Mouse (Mus musculus) natural killer cell, adult 2 months (primary cell): ENCODE measurements around the gene Wfdc18.
A peak's percentile ranks its signal among the peaks of the same experiment; 100 is the strongest.

Experiments used
- DNase-seq, 2 experiments: peaks; one replicate each; pipeline ENCODE4 v3.0.0; 2022; ENCODE audit warnings: low spot score in 2 of 2

Gene Wfdc18

GRCm38 (mm10) chr11:83708715-83709114, at the start of gene Wfdc18:
Gene Wfdc18, plus strand, starts transcription at chr11:83709015.
- no peak for DNase-seq

GRCm38 (mm10) chr11:83662204-83662603, 46.6 kb upstream of the Wfdc18 start, which contains the start of gene Ccl4:
Gene Ccl4, plus strand, starts transcription at chr11:83662584.
- peak; percentile 82 to 91 for DNase-seq

GRCm38 (mm10) chr11:83663532-83663931, 45.3 kb upstream of the Wfdc18 start:
- DNase-seq, result no peak

- no peak for DNase-seq
Observed at GRCm38 (mm10) chr11:83671743-83672142, 37.1 kb upstream of the Wfdc18 start.

GRCm38 (mm10) chr11:83675665-83676064, 33.1 kb upstream of the Wfdc18 start:
- no peak for DNase-seq

GRCm38 (mm10) chr11:83689918-83690317, 18.9 kb upstream of the Wfdc18 start:
- DNase-seq, result no peak

- DNase-seq, result no peak
Observed at GRCm38 (mm10) chr11:83692008-83692407, 16.8 kb upstream of the Wfdc18 start.

DNA sequence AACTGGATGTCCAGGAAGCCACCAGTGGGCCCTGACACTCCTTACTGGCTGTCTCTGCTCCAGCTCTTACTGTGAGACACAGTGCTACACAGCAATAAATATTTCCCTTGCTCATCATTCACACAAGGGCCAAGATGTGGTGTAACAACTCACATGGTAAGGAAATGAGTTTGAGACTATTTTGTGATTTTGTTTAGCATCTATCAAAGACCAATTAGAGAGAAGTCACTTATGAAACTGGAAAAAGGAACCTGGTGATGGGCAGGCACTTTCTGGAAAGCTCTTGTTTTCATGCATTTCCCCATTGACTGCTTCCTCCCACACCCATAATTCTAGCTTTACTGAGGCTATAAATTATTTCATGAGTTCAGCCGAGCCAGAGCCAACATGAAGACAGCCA, 5.1 kb upstream of the Wfdc18 start, which contains the start of gene Wfdc17:
Wfdc17 (plus strand) TSS at position 287 of the 400 bp plus-strand sequence.
- DNase-seq, result no peak

- DNase-seq, result no peak
Observed at GRCm38 (mm10) chr11:83709683-83710082, 868 bp downstream of the Wfdc18 start.

DNA sequence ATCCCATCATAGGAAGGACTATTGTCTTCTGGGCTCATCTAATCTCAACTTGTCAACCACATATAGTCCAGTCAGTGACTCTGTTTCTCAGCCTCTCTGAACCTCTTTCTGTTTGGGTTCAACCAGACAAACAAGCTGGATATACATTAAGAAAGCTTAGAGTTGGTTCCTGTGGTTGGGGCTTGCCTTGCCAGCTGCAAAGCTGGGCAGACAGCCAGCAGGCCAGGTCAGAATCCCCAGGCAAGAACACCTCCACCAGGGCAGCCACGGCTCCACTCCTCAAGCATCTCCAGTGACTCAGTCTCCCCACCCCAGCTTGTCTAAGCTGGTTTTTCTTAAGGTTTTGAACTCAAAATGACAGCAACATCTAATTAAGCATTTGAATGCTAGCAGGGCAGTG, 3.9 kb downstream of the Wfdc18 start:
- DNase-seq, result no peak

DNA sequence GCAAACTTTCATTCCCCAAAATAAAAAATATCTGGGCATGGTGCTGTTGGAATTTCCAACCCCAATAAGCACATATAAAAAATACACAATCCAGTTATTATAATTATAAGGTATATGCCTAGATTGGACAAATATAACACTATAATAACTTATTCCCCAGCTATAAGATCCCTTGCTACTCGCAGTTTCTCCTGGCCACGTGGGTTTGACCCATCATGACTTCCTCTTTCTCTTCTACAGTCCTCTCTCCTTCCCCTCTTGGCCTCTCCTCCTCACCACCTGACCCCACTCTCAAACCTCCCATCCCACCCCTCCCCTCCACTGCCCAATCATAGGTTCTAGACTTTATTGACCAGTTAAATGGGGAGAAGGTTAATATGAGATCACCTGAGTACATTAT, 5.1 kb downstream of the Wfdc18 start:
- DNase-seq, result no peak

GRCm38 (mm10) chr11:83717042-83717665, 8.3 kb downstream of the Wfdc18 start:
- no peak for DNase-seq

- no peak for DNase-seq
Observed at GRCm38 (mm10) chr11:83720766-83721165, 12.0 kb downstream of the Wfdc18 start.

- DNase-seq, result peak; percentile 30 to 43
Observed at GRCm38 (mm10) chr11:83728757-83729432, 20.1 kb downstream of the Wfdc18 start.

- DNase-seq, result no peak
Observed at GRCm38 (mm10) chr11:83731116-83731515, 22.3 kb downstream of the Wfdc18 start.

DNA sequence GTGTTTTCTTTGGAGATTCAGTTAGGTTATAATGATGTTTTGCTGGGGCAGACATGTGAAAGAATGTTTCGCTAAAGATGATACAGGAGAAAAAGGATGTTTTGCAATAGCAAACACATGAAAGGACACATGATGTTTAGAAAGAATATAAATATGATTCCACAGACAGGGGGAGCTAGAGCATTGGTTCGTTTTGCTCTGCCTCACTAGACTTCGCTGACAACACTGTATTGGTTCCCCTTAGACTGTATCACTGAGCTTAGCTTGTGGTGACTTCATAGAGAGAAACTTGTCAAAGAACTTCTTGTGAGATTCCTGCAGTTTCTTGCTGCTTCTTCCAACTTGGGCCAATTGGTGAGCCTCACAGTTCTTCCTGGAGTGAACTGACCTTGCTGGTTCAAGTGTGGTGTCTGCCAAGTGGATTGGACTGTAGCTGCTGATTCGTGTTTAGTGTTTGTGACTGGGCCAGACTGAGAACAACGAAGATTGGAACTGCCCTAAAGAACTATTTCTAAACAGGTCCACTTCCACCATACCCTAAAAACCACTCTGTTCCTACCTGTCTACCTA, 24.3 kb downstream of the Wfdc18 start:
- no peak for DNase-seq

DNA sequence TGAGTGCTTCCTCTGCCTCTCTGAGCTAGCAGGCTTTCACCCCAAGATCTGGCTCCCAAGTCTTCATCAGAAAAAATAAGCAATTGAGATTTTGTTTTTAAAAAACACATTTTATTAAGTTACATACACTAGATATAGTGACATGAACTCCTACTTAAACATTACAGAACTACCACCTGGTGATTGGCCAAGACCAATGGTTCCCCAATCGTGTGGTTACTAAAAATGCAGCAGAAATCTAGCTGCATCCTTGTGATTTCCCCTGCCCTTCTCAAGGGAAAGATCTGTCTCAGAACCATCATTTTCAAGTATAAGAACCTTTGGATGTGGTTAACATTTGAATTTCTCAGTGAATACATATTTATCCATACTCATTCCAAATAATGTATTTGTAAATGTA, 25.4 kb downstream of the Wfdc18 start:
- DNase-seq, result no peak

- no peak for DNase-seq
Observed at GRCm38 (mm10) chr11:83735881-83736280, 27.1 kb downstream of the Wfdc18 start.

- peak; percentile 27 to 72 for DNase-seq
Observed at GRCm38 (mm10) chr11:83737109-83737558, 28.3 kb downstream of the Wfdc18 start.

DNA sequence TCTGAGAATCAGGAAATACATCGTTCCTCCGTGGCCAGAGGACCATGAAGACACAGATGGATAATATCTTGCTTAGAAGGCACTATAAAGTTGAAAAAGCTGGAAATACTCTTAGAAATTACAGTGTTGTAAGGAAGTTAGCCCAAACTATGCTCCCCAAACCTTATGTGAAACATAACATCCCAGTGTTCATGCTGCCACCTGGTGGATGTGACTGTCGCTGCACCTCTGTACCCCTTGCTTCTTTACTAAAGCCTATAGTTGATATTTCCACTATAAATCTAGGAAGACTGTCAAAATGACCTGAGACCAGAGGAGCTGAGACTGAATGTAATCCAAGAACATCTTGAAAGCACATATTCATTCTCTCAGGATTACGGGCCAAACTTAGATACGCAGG, 30.4 kb downstream of the Wfdc18 start:
- peak; percentile 73 to 80 for DNase-seq

DNA sequence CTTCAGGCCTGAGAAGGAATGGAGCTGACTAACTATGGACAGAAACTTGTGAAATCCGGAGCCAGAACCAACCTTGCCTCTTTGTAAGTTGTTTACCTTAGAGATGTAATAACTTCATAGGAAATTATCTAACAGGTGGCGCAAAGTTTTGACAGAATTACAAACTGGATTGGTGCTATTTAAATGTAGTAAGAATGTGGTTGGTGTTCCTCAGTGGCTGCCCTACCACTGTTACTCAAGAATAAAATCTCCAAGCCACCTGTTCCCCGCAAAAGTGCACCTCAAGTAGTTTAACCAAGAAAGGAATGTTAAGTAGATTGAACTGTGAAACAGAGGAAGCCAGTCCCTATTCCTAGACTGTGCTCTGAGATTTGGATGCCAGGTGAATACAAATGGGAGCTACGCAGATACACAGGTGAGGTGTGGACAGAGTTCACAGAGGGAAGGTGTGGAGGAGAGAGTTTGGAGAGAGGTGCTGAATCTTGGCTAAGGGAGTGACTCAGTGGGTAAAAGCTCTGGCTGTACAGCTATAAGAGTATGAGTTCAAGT, 31.7 kb downstream of the Wfdc18 start:
- no peak for DNase-seq

DNA sequence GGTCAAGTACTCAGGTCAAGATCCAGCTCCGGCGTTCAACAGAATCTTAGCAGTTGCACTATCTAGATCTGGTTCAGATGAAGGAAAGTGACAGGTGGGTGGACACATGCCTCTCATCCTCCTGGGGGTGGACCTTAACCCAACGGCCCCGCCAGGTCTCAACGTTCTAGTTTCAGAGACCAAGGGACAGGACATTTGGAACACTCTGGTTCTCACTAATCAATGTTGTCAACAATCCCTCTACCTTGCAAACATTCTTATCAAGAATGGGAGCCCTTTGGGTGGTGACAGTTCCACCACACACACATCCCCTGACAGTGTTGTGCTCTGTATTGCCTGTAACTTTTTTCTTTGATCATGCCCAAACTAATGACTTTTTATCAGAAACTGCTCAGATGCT, 33.0 kb downstream of the Wfdc18 start:
- no peak for DNase-seq
